Mouse (Mus musculus) bone marrow macrophage, adult 2 months (primary cell): Measurements from ENCODE around the gene Prex1.

Source experiments
- CTCF ChIP-seq: IDR thresholded peaks from 2 replicates; pipeline ENCODE4 v1.5.1; 2012; ENCODE audit warnings: low read depth, mild to moderate bottlenecking, low read length, moderate library complexity
- POLR2A ChIP-seq: IDR thresholded peaks from 2 replicates; pipeline ENCODE4 v1.6.1; 2012; ENCODE audit warnings: mild to moderate bottlenecking, low read depth, low read length, borderline replicate concordance

DNA sequence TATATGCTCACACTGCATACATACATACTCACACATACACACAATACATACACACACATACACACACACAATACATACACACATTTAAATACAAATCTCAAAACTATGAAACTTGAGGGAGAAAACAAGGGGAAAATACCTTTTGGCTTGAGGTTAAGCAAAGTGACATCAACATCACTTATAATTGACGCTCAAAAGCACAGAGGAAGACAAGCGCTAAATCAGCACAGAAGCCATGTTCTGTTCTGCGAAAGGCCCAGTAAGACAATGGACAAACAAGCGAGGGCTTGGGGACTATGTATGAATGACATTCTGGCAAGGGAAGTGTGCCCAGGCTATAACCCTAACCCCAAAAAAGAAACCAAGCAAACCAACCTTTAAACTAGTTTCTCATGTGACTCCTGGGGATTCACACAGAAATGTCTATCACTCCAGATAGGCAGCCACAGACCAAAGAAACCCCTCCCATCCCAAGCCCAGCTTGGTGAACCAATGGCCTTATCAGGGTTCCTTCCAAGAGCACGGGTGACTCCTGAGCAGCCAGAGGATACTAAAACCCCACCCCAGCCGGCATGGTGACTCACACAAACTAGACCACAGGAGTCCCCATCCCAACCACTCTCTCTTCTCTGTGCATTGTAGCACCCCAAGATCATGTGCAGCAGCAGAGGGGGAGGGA is 48.2 kb downstream of the Prex1 start:
- TF ChIP-seq CTCF (no peak), POLR2A (no peak)
